Mouse (Mus musculus): Measurements from ENCODE around the gene Lsg1. TPM values are rescaled to one million over a fixed set of nuclear protein-coding genes. Genes with fewer than 3 reads are reported as not detected.

The Lsg1 gene
- total RNA-seq (2014; rRNA removed) (9.9 and 16.7 TPM in 2 replicates), polyA plus RNA-seq (2015; fragmentation: Nextera tagmentation; extraction: Ambion mirVana) (42.1 and 45.4 TPM in 2 replicates)

- WGBS: 3% methylated on average over 35 of the region's 35 CpGs
- peak; percentile 97 for ATAC-seq
Observed at GRCm38 (mm10) chr16:30587494-30588327, at the start of gene Lsg1. Gene Lsg1, minus strand, starts transcription at chr16:30587592.

GRCm38 (mm10) chr16:30633906-30634746 lies 46.7 kb upstream of the Lsg1 start:
- Histone ChIP-seq H3K27me3 (ENCODE audit: insufficient read depth, low read length) (no peaks in the 10 kb centered on the region), H3K9ac (replicated peaks; ENCODE audit: low read length) (no peak overlapping the region), H3K4me3 (ENCODE audit: low read length) (no peak overlapping the region), H3K4me1 (ENCODE audit: insufficient read depth, low read length) (no peaks in the 10 kb centered on the region), H3K36me3 (ENCODE audit: insufficient read depth, low read length) (no peaks in the 10 kb centered on the region), H3K4me2 (ENCODE audit: low read depth, low read length) (no peak overlapping the region), H3K27ac (no peak overlapping the region), H3K9me3 (ENCODE audit: low read length) (no peaks in the 10 kb centered on the region)
- TF ChIP-seq CTCF (IDR thresholded peaks at IDR 0.05; ENCODE audit: low read depth): no peak
- 63% methylated on average over 8 of the region's 8 CpGs for WGBS
- DNase-seq (ENCODE audit: low spot score) (no peak), ATAC-seq (no peak)

More at GRCm38 (mm10) chr16:30587494-30588327, at the start of gene Lsg1:
- Histone ChIP-seq H3K27ac (peak within 1 kb of the TSS; percentile 84), H3K4me3 (ENCODE audit: low read length) (peak within 1 kb of the TSS; percentile 69), H3K36me3 (ENCODE audit: insufficient read depth, low read length) (peaks cover 16% of the 10 kb centered on the region), H3K27me3 (ENCODE audit: insufficient read depth, low read length) (no peaks in the 10 kb centered on the region), H3K4me2 (ENCODE audit: low read depth, low read length) (peak within 1 kb of the TSS; percentile 96), H3K9ac (replicated peaks; ENCODE audit: low read length) (peak within 1 kb of the TSS; percentile 51), H3K4me1 (ENCODE audit: insufficient read depth, low read length) (peaks cover 4% of the 10 kb centered on the region; the same call in 1 of the 2 replicates), H3K9me3 (ENCODE audit: low read length) (no peaks in the 10 kb centered on the region)
- DNase-seq (ENCODE audit: low spot score): peak; percentile 97
- TF ChIP-seq CTCF (IDR thresholded peaks at IDR 0.05; ENCODE audit: low read depth): peak; percentile 65

GRCm38 (mm10) chr16:30629509-30629908 lies 42.1 kb upstream of the Lsg1 start:
- no peak for ATAC-seq
- H3K27me3 ChIP-seq (ENCODE audit: insufficient read depth, low read length): no peaks in the 10 kb centered on the region
- H3K9ac ChIP-seq (replicated peaks; ENCODE audit: low read length): no peak overlapping the region
- 86% methylated on average over 5 of the region's 5 CpGs for WGBS
- TF ChIP-seq CTCF (IDR thresholded peaks at IDR 0.05; ENCODE audit: low read depth): no peak
- H3K9me3 ChIP-seq (ENCODE audit: low read length): no peaks in the 10 kb centered on the region
- no peak overlapping the region for H3K4me3 ChIP-seq (ENCODE audit: low read length)
- no peaks in the 10 kb centered on the region for H3K36me3 ChIP-seq (ENCODE audit: insufficient read depth, low read length)
- no peaks in the 10 kb centered on the region for H3K4me1 ChIP-seq (ENCODE audit: insufficient read depth, low read length)
- H3K4me2 ChIP-seq (ENCODE audit: low read depth, low read length): no peak overlapping the region
- DNase-seq (ENCODE audit: low spot score): no peak
- no peak overlapping the region for H3K27ac ChIP-seq

GRCm38 (mm10) chr16:30628401-30628800 lies 41.0 kb upstream of the Lsg1 start:
- DNase-seq (ENCODE audit: low spot score) (no peak), ATAC-seq (no peak)
- H3K27ac ChIP-seq: no peak overlapping the region
- H3K9me3 ChIP-seq (ENCODE audit: low read length): no peaks in the 10 kb centered on the region
- WGBS: 52% methylated on average over 6 of the region's 6 CpGs
- no peaks in the 10 kb centered on the region for H3K4me1 ChIP-seq (ENCODE audit: insufficient read depth, low read length)
- no peak overlapping the region for H3K4me2 ChIP-seq (ENCODE audit: low read depth, low read length)
- no peaks in the 10 kb centered on the region for H3K27me3 ChIP-seq (ENCODE audit: insufficient read depth, low read length)
- no peak overlapping the region for H3K9ac ChIP-seq (replicated peaks; ENCODE audit: low read length)
- H3K36me3 ChIP-seq (ENCODE audit: insufficient read depth, low read length): no peaks in the 10 kb centered on the region
- TF ChIP-seq CTCF (IDR thresholded peaks at IDR 0.05; ENCODE audit: low read depth): no peak
- H3K4me3 ChIP-seq (ENCODE audit: low read length): no peak overlapping the region

GRCm38 (mm10) chr16:30627586-30628337 lies 40.4 kb upstream of the Lsg1 start:
- no peak for TF ChIP-seq CTCF (IDR thresholded peaks at IDR 0.05; ENCODE audit: low read depth)
- no peak overlapping the region for H3K4me3 ChIP-seq (ENCODE audit: low read length)
- WGBS: 45% methylated on average over 11 of the region's 11 CpGs
- H3K27ac ChIP-seq: no peak overlapping the region
- no peaks in the 10 kb centered on the region for H3K36me3 ChIP-seq (ENCODE audit: insufficient read depth, low read length)
- DNase-seq (ENCODE audit: low spot score): peak; percentile 53
- no peak overlapping the region for H3K9ac ChIP-seq (replicated peaks; ENCODE audit: low read length)
- peak; percentile 66 for ATAC-seq
- no peaks in the 10 kb centered on the region for H3K4me1 ChIP-seq (ENCODE audit: insufficient read depth, low read length)
- no peak overlapping the region for H3K4me2 ChIP-seq (ENCODE audit: low read depth, low read length)
- no peaks in the 10 kb centered on the region for H3K9me3 ChIP-seq (ENCODE audit: low read length)
- H3K27me3 ChIP-seq (ENCODE audit: insufficient read depth, low read length): no peaks in the 10 kb centered on the region

- Histone ChIP-seq H3K4me3 (ENCODE audit: low read length) (no peak overlapping the region), H3K27me3 (ENCODE audit: insufficient read depth, low read length) (no peaks in the 10 kb centered on the region), H3K9me3 (ENCODE audit: low read length) (no peaks in the 10 kb centered on the region), H3K36me3 (ENCODE audit: insufficient read depth, low read length) (no peaks in the 10 kb centered on the region), H3K9ac (replicated peaks; ENCODE audit: low read length) (no peak overlapping the region), H3K4me1 (ENCODE audit: insufficient read depth, low read length) (no peaks in the 10 kb centered on the region), H3K27ac (no peak overlapping the region), H3K4me2 (ENCODE audit: low read depth, low read length) (no peak overlapping the region)
- DNase-seq (ENCODE audit: low spot score) (no peak), ATAC-seq (no peak)
- TF ChIP-seq CTCF (IDR thresholded peaks at IDR 0.05; ENCODE audit: low read depth): no peak
- 84% methylated on average over 2 of the region's 2 CpGs for WGBS
Observed at GRCm38 (mm10) chr16:30624640-30625039, 37.2 kb upstream of the Lsg1 start.
